Mouse (Mus musculus) heart, postnatal 0 days (tissue): ENCODE measurements around the gene Cdc14a.

Source experiments
- CTCF ChIP-seq: IDR thresholded peaks from 2 replicates; pipeline ENCODE4 v1.5.1; 2016; ENCODE audit warnings: antibody characterized with exemption, control low read depth, low read depth
- EP300 ChIP-seq: IDR thresholded peaks from 2 replicates; pipeline ENCODE4 v1.6.1; 2016; ENCODE audit warnings: antibody characterized with exemption, low read depth

GRCm38 (mm10) chr3:116444327-116444726 is 20.5 kb upstream of the Cdc14a start:
- TF ChIP-seq CTCF: no peak
- TF ChIP-seq EP300: no peak
